Mouse (Mus musculus) left cerebral cortex, postnatal 4 days (tissue): Measurements from ENCODE around the gene Zfp593. TPM values are rescaled to one million over a fixed set of nuclear protein-coding genes. Genes with fewer than 3 reads are reported as not detected.

Experiments
- DNase-seq: peaks from one replicate; pipeline ENCODE4 v3.0.0-alpha.2; 2022
- intact Hi-C: fragments of 180-260 bp; cut with DNase I; formaldehyde crosslinking; loops from one replicate; pipeline ENCODE4 v1.15.1; 2025
- total RNA-seq, 2 experiments: library from RNA; stranded (reverse); gene quantifications; 2 replicates each; pipeline ENCODE4 v1.2.3; 2021

The Zfp593 gene
- total RNA-seq, 2 experiments from 2014 or later = 15.4 to 16.5 TPM

- no peak for DNase-seq
- intact Hi-C loops = no loop called here
Measured at GRCm38 (mm10) chr4:134237582-134238278, 7.7 kb downstream of the Zfp593 start.

- no peak for DNase-seq
- intact Hi-C loops = no loop called here
Measured at GRCm38 (mm10) chr4:134234876-134235275, 10.5 kb downstream of the Zfp593 start.

DNA sequence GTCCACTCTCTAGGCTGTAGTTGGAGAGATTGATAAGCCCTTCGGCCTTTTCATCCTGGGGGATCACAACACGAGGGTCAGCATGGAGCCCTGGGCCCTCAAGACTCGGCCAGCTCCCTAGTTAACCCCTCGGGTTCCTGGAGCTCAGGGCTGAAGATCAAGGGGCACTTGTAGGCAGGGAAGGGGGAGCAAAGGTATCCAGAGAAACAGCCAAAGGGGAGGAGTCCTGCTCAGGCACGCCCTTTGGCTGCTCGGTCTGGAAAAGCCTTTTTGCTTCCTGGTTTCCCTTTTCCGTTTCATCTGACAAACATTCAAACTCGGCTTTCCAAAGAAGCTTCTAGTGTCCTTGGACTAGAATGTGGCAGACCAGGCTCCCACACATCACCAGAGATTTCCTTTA lies 15.0 kb downstream of the Zfp593 start:
- no peak for DNase-seq
- intact Hi-C loops = no loop called here

DNA sequence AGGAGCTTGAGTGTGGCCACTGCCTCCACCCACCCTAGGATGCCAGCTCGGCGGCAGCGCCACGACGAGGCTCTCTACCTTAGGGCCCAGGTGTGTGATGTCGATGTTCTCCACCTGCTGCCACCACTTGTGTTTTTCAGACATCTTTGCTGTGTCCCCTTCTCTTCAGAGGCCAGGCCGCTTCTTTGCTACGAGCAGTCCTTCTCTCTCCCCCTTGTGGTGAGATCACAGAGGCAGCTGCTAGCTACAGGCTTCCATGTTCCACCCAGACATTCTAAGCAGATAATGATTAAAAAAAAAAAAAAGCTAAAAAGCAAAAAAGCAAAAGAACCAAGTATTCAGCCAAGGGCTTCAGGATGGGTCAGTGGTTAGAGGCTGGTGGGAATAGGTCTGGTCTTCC lies 18.2 kb downstream of the Zfp593 start, which contains the start of gene Catsper4:
Gene Catsper4, minus strand, starts transcription at position 190 of the 400 bp plus-strand sequence.
- no peak for DNase-seq
- intact Hi-C loops = no loop called here

GRCm38 (mm10) chr4:134222793-134223600 lies 22.4 kb downstream of the Zfp593 start:
- DNase-seq = no peak
- intact Hi-C loops = no loop called here

- no peak for DNase-seq
- intact Hi-C loops = no loop called here
Measured at GRCm38 (mm10) chr4:134206488-134207053, 38.8 kb downstream of the Zfp593 start.

GRCm38 (mm10) chr4:134203340-134203896 lies 42.0 kb downstream of the Zfp593 start:
- DNase-seq = no peak
- intact Hi-C loops = no loop called here

DNA sequence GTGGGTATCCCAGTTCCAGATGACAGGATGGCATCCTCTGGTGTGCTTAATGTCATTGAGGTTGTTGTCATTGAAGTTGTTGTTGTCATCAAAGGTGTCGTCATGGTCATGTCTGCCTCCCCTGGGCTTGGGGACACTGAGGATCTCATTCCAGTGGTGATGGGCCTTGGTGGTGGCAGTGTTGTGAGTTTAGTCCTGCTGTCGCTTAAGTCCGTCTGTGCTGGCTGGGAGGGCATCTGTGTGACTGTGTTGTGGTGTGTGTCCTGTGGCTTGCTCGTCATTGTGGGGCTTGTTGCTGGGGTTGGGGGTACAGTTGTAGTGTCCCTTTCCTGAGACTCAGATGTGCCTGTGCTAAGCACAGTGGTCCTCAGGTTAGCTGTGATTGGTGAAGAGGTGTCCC lies 42.5 kb downstream of the Zfp593 start, which contains the start of gene Gm7534:
Gene Gm7534, minus strand, starts transcription at position 101 of the 400 bp plus-strand sequence.
- intact Hi-C loops = no loop called here
- DNase-seq = no peak

DNA sequence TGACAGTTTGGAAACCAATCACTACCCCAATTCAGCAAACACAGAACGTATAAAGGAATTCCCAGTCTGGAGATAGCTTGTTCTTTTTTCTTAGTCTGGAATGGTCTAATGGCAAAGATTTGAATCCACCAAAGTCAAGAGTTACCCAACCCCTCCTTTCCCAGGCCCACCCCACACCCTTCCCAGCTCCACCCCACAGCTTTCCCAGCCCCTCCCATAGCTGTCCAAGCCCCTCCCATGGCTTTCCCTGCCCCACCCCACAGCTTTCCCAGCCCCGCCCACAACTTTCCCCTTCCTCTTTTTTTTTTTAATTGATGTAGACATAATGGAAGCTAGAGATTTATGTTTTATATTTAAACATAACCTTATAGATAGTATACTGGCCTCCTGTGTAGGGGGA lies 46.0 kb downstream of the Zfp593 start:
- DNase-seq = no peak
- intact Hi-C loops = no loop called here

Other genes with a start within 250 kb of the Zfp593 start
- 10 to 100 TPM; 49.1 to 57.1 TPM for gene Dhdds, start 244.7 kb downstream of the Zfp593 start, total RNA-seq
- not detected for gene Lin28a, start 226.8 kb downstream of the Zfp593 start, total RNA-seq
- gene Zfp683, start 191.8 kb downstream of the Zfp593 start, total RNA-seq = not detected
- 1 to 10 TPM; 5.8 to 8.5 TPM for gene Crybg2, start 184.8 kb downstream of the Zfp593 start, total RNA-seq
- gene Cd52, start 150.5 kb downstream of the Zfp593 start, total RNA-seq = 1 to 10 TPM; 1.1 to 1.6 TPM
- 10 to 100 TPM; 16.9 to 24.0 TPM for gene Ubxn11, start 143.0 kb downstream of the Zfp593 start, total RNA-seq
- gene Sh3bgrl3, start 116.8 kb downstream of the Zfp593 start, total RNA-seq = 100 to 1,000 TPM; 214 to 231 TPM
- 10 to 100 TPM; 11.2 to 17.0 TPM for gene Cep85, start 58.5 kb downstream of the Zfp593 start, total RNA-seq
- gene Gm7534, start 42.6 kb downstream of the Zfp593 start, total RNA-seq = not detected
- gene Catsper4, start 18.2 kb downstream of the Zfp593 start, total RNA-seq = under 1 TPM in 1 of 2 experiments, not detected in 1; 0.34 TPM
- gene Cnksr1, start 7.2 kb downstream of the Zfp593 start, total RNA-seq = under 1 TPM; 0.22 to 0.36 TPM
- not detected for gene E130218I03Rik, start 1.9 kb downstream of the Zfp593 start, total RNA-seq
- gene Gm30191, start 1.3 kb upstream of the Zfp593 start, total RNA-seq = not detected
- gene Grrp1, start 8.5 kb upstream of the Zfp593 start, total RNA-seq = 1 to 10 TPM; 7.5 to 8.4 TPM
- gene Pdik1l, start 42.3 kb upstream of the Zfp593 start, total RNA-seq = 10 to 100 TPM; 36.9 to 39.7 TPM
- gene Trim63, start 69.5 kb upstream of the Zfp593 start, total RNA-seq = under 1 TPM; 0.44 to 0.46 TPM
- gene Slc30a2, start 97.6 kb upstream of the Zfp593 start, total RNA-seq = not detected
- gene Extl1, start 138.3 kb upstream of the Zfp593 start, total RNA-seq = 1 to 10 TPM; 3.9 to 4.1 TPM
- 10 to 100 TPM; 12.7 to 14.1 TPM for gene Pafah2, start 150.7 kb upstream of the Zfp593 start, total RNA-seq
- 1,000 to 10,000 TPM; 3,425 to 3,590 TPM for gene Stmn1, start 222.7 kb upstream of the Zfp593 start, total RNA-seq